Mouse (Mus musculus): ENCODE data around the gene Rbfox1.

Gene Rbfox1

GRCm38 (mm10) chr16:7049162-7049971 is 1164.2 kb downstream of the Rbfox1 start:
- peak; percentile 20 to 37 for DNase-seq

- peak in 1 of 2 experiments; percentile 7 for DNase-seq
These were observed 1165.8 kb downstream of the Rbfox1 start for GRCm38 (mm10) chr16:7050945-7051344.

GRCm38 (mm10) chr16:7051991-7052390 is 1166.8 kb downstream of the Rbfox1 start:
- DNase-seq = no peak

- no peak for DNase-seq
These were observed 1167.3 kb downstream of the Rbfox1 start for GRCm38 (mm10) chr16:7052408-7052807.

GRCm38 (mm10) chr16:7057789-7058188 is 1172.6 kb downstream of the Rbfox1 start:
- no peak for DNase-seq

GRCm38 (mm10) chr16:7058556-7058955 is 1173.4 kb downstream of the Rbfox1 start:
- DNase-seq = no peak

- DNase-seq = no peak
These were observed 1174.4 kb downstream of the Rbfox1 start for GRCm38 (mm10) chr16:7059596-7059995.

- DNase-seq = no peak
These were observed 1175.7 kb downstream of the Rbfox1 start for GRCm38 (mm10) chr16:7060864-7061263.

GRCm38 (mm10) chr16:7062512-7062911 is 1177.4 kb downstream of the Rbfox1 start:
- DNase-seq = no peak

- DNase-seq = no peak
These were observed 1182.0 kb downstream of the Rbfox1 start for GRCm38 (mm10) chr16:7067109-7067508.

- DNase-seq = no peak
These were observed 1184.4 kb downstream of the Rbfox1 start for GRCm38 (mm10) chr16:7069599-7069998.

- no peak for DNase-seq
These were observed 1189.6 kb downstream of the Rbfox1 start for GRCm38 (mm10) chr16:7074786-7075185.

GRCm38 (mm10) chr16:7075749-7076148 is 1190.6 kb downstream of the Rbfox1 start:
- no peak for DNase-seq

GRCm38 (mm10) chr16:7076305-7076704 is 1191.2 kb downstream of the Rbfox1 start:
- DNase-seq = no peak

GRCm38 (mm10) chr16:7076707-7077106 is 1191.6 kb downstream of the Rbfox1 start:
- no peak for DNase-seq

GRCm38 (mm10) chr16:7081074-7081568 is 1196.0 kb downstream of the Rbfox1 start:
- DNase-seq = peak; percentile 23 to 33

- no peak for DNase-seq
These were observed 1196.6 kb downstream of the Rbfox1 start for GRCm38 (mm10) chr16:7081684-7082255.

GRCm38 (mm10) chr16:7083937-7084336 is 1198.8 kb downstream of the Rbfox1 start:
- DNase-seq = no peak

- DNase-seq = no peak
These were observed 1203.7 kb downstream of the Rbfox1 start for GRCm38 (mm10) chr16:7088601-7089430.

GRCm38 (mm10) chr16:7089475-7089874 is 1204.3 kb downstream of the Rbfox1 start:
- no peak for DNase-seq

- DNase-seq = peak; percentile 27 to 35
These were observed 1205.0 kb downstream of the Rbfox1 start for GRCm38 (mm10) chr16:7090205-7090604.

- no peak for DNase-seq
These were observed 1207.7 kb downstream of the Rbfox1 start for GRCm38 (mm10) chr16:7092811-7093210.

- DNase-seq = no peak
These were observed 1208.5 kb downstream of the Rbfox1 start for GRCm38 (mm10) chr16:7093686-7094085.
